Mouse (Mus musculus) testis, adult 2 months (tissue): ENCODE data around the gene Taf10.

Experiments
- CTCF ChIP-seq: fragments of 200-500 bp; IDR thresholded peaks from 2 replicates; pipeline ENCODE4 v1.5.1; 2012; ENCODE audit warnings: low read depth, mild to moderate bottlenecking, inconsistent platforms, low read length, moderate library complexity; ENCODE audit not compliant: control insufficient read depth, insufficient read depth, insufficient replicate concordance
- POLR2A ChIP-seq: fragments of 200-500 bp; IDR thresholded peaks from 2 replicates; pipeline ENCODE4 v1.6.1; 2012; ENCODE audit warnings: low read depth, mild to moderate bottlenecking, inconsistent platforms, low read length, moderate library complexity; ENCODE audit not compliant: control insufficient read depth

DNA sequence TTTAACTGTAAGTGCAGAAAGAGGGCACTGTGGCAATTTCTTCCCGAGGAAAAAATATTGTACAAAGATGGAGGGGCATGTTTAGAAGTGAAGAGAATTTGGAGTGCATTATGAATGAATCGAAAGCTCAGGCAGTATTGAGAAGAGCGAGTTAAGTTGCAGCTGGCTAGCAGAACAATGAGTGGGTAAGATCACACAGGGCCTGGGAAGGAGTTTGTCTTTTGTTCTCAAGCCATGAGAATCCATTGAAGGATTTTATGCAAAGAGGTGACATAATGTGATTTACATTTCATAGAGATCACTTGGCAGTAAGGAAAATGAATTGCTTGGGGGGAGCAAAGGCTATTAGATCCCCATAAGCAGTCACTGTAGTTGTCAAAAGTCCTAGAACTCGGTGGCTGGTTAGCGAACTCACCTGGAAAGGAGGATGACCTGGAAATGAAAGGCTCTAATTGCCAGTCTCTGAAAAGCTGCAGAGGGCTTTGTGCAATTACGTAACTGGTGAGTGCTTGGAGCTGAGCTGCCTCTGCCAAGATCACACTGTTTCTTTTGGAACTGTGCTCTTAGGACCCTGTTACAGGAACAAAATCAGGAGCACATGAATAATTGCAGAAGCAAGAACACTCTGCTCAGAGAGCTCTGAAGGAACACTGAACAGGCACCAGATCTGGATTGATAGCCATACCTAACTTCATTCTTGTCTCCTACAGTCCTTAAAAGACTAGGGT lies 15.3 kb downstream of the Taf10 start:
- TF ChIP-seq CTCF (no peak), POLR2A (no peak)
